Mouse (Mus musculus) neural tube, embryonic 11.5 days (tissue): Measurements from ENCODE around the gene Accs. TPM values are rescaled to one million over a fixed set of nuclear protein-coding genes. Genes with fewer than 3 reads are reported as not detected.

Experiments used
- ATAC-seq: fragments of 200-750 bp; cut with Nextera tagmentation; 2 replicates; pipeline ENCODE4 v1.8.0; 2017; ENCODE audit warnings: moderate number of reproducible peaks, mild to moderate bottlenecking, moderate TSS enrichment, moderate library complexity; ENCODE audit not compliant: insufficient read depth, low FRiP score, low TSS enrichment
- DNase-seq: peaks from one replicate; pipeline ENCODE4 v3.0.0-alpha.2; 2015; ENCODE audit warnings: low spot score
- H3K27ac ChIP-seq: fragments of 300-500 bp; sonication (generic); 2 replicates; pipeline ENCODE4 v1.5.1; 2014; ENCODE audit warnings: low read depth, mild to moderate bottlenecking, low read length
- H3K27me3 ChIP-seq: fragments of 300-500 bp; sonication (generic); 2 replicates; pipeline ENCODE4 v1.6.1; 2014; ENCODE audit warnings: mild to moderate bottlenecking, low read length, mixed read lengths; ENCODE audit not compliant: control insufficient read depth, insufficient read depth
- H3K36me3 ChIP-seq: fragments of 300-500 bp; sonication (generic); 2 replicates; pipeline ENCODE4 v1.6.1; 2014; ENCODE audit warnings: mild to moderate bottlenecking, low read length, moderate library complexity, mixed read lengths; ENCODE audit not compliant: control insufficient read depth, insufficient read depth
- H3K4me1 ChIP-seq: fragments of 300-500 bp; sonication (generic); 2 replicates; pipeline ENCODE4 v1.6.1; 2014; ENCODE audit warnings: low read length, mixed read lengths; ENCODE audit not compliant: control insufficient read depth, insufficient read depth
- H3K4me2 ChIP-seq: fragments of 300-500 bp; sonication (generic); 2 replicates; pipeline ENCODE4 v1.6.1; 2014; ENCODE audit warnings: low read depth, mild to moderate bottlenecking, moderate library complexity
- H3K4me3 ChIP-seq: fragments of 300-500 bp; sonication (generic); 2 replicates; pipeline ENCODE4 v1.5.1; 2014; ENCODE audit warnings: low read depth, low read length
- H3K9ac ChIP-seq: fragments of 300-500 bp; sonication (generic); 2 replicates; pipeline ENCODE4 v1.6.1; 2014; ENCODE audit warnings: mild to moderate bottlenecking, low read length
- H3K9me3 ChIP-seq: fragments of 300-500 bp; sonication (generic); 2 replicates; pipeline ENCODE4 v1.6.1; 2016; ENCODE audit warnings: low read length; ENCODE audit not compliant: control insufficient read depth
- WGBS: fragments of 180-500 bp; shearing (Covaris S2); extraction: QIAGEN DNeasy Blood & Tissue Kit; methylation state at CpG from one replicate; pipeline ENCODE4 v1.1.7; 2014; 5-methylcytosine and 5-hydroxymethylcytosine counted together
- polyA plus RNA-seq: library from polyadenylated mRNA; unstranded; fragments of >200 nt; fragmentation: Nextera tagmentation; extraction: Ambion mirVana; gene quantifications from 2 replicates; pipeline ENCODE4 v1.2.1, GENCODE M21; 2014

Gene Accs
- polyA plus RNA-seq, 1 experiment from 2014 or later, result 7.8 TPM

GRCm38 (mm10) chr2:93871411-93871925 lies 21.7 kb upstream of the Accs start:
- DNase-seq (no peak), ATAC-seq (no peak)
- Histone ChIP-seq H3K4me1 (peaks cover 4% of the 10 kb centered on the region; the same call in 1 of the 2 replicates), H3K4me2 (no peak overlapping the region), H3K36me3 (no peaks in the 10 kb centered on the region), H3K27me3 (no peaks in the 10 kb centered on the region), H3K9me3 (no peaks in the 10 kb centered on the region), H3K27ac (no peak overlapping the region), H3K4me3 (no peak overlapping the region), H3K9ac (no peak overlapping the region)
- WGBS, result 87% methylated on average over 4 of the region's 4 CpGs

GRCm38 (mm10) chr2:93870842-93871241 lies 21.1 kb upstream of the Accs start:
- Histone ChIP-seq H3K27ac (no peak overlapping the region), H3K4me3 (no peak overlapping the region), H3K9me3 (no peaks in the 10 kb centered on the region), H3K27me3 (no peaks in the 10 kb centered on the region), H3K4me1 (peaks cover 4% of the 10 kb centered on the region; the same call in 1 of the 2 replicates), H3K9ac (no peak overlapping the region), H3K36me3 (no peaks in the 10 kb centered on the region), H3K4me2 (no peak overlapping the region)
- DNase-seq, result peak; percentile 71
- WGBS, result 43% methylated on average over 4 of the region's 4 CpGs
- ATAC-seq, result peak; percentile 70; the same call in 1 of the 2 replicates

- Histone ChIP-seq H3K9ac (no peak within 1 kb of the TSS), H3K4me1 (peaks cover 4% of the 10 kb centered on the region; the same call in 1 of the 2 replicates), H3K36me3 (no peaks in the 10 kb centered on the region), H3K4me3 (no peak within 1 kb of the TSS), H3K4me2 (no peak within 1 kb of the TSS), H3K9me3 (no peaks in the 10 kb centered on the region), H3K27ac (no peak within 1 kb of the TSS), H3K27me3 (no peaks in the 10 kb centered on the region)
- 68% methylated on average over 7 of the region's 7 CpGs for WGBS
- no peak for DNase-seq
- ATAC-seq, result no peak
Measured at GRCm38 (mm10) chr2:93869107-93869600, 19.4 kb upstream of the Accs start, which contains the start of gene Accsl. TSS of gene Accsl (minus strand) at chr2:93869157.

GRCm38 (mm10) chr2:93868566-93868965 lies 18.8 kb upstream of the Accs start:
- no peak overlapping the region for H3K4me3 ChIP-seq
- H3K4me2 ChIP-seq, result no peak overlapping the region
- H3K4me1 ChIP-seq, result peaks cover 2% of the 10 kb centered on the region; the same call in 1 of the 2 replicates
- ATAC-seq, result no peak
- H3K9ac ChIP-seq, result no peak overlapping the region
- H3K27me3 ChIP-seq, result no peaks in the 10 kb centered on the region
- H3K9me3 ChIP-seq, result no peaks in the 10 kb centered on the region
- DNase-seq, result no peak
- WGBS, result 86% methylated on average over 11 of the region's 11 CpGs
- H3K27ac ChIP-seq, result no peak overlapping the region
- no peaks in the 10 kb centered on the region for H3K36me3 ChIP-seq

- Histone ChIP-seq H3K27me3 (no peaks in the 10 kb centered on the region), H3K4me3 (no peak overlapping the region), H3K36me3 (no peaks in the 10 kb centered on the region), H3K27ac (no peak overlapping the region), H3K9ac (no peak overlapping the region), H3K9me3 (no peaks in the 10 kb centered on the region), H3K4me1 (no peaks in the 10 kb centered on the region), H3K4me2 (no peak overlapping the region)
- ATAC-seq, result no peak
- no peak for DNase-seq
- 66% methylated on average over 4 of the region's 4 CpGs for WGBS
Measured at GRCm38 (mm10) chr2:93863229-93863628, 13.5 kb upstream of the Accs start.

GRCm38 (mm10) chr2:93858845-93859244 lies 9.1 kb upstream of the Accs start:
- H3K4me3 ChIP-seq, result no peak overlapping the region
- no peak overlapping the region for H3K9ac ChIP-seq
- no peak overlapping the region for H3K27ac ChIP-seq
- no peak overlapping the region for H3K4me2 ChIP-seq
- H3K27me3 ChIP-seq, result no peaks in the 10 kb centered on the region
- no peaks in the 10 kb centered on the region for H3K36me3 ChIP-seq
- DNase-seq (no peak), ATAC-seq (no peak)
- no peaks in the 10 kb centered on the region for H3K4me1 ChIP-seq
- WGBS, result 74% methylated on average over 12 of the region's 12 CpGs
- H3K9me3 ChIP-seq, result no peaks in the 10 kb centered on the region

GRCm38 (mm10) chr2:93851303-93851702 lies 1.6 kb upstream of the Accs start:
- peaks cover 5% of the 10 kb centered on the region; the same call in 1 of the 2 replicates for H3K4me1 ChIP-seq
- no peak overlapping the region for H3K4me2 ChIP-seq
- no peak overlapping the region for H3K4me3 ChIP-seq
- no peaks in the 10 kb centered on the region for H3K36me3 ChIP-seq
- DNase-seq (no peak), ATAC-seq (no peak)
- H3K27ac ChIP-seq, result no peak overlapping the region
- no peak overlapping the region for H3K9ac ChIP-seq
- WGBS, result 94% methylated on average over 1 of the region's 1 CpGs
- no peaks in the 10 kb centered on the region for H3K27me3 ChIP-seq
- no peaks in the 10 kb centered on the region for H3K9me3 ChIP-seq

- no peak overlapping the region for H3K4me3 ChIP-seq
- peak overlapping the region; percentile 72 for H3K4me2 ChIP-seq
- 54% methylated on average over 13 of the region's 13 CpGs for WGBS
- ATAC-seq (no peak), DNase-seq (no peak)
- H3K9me3 ChIP-seq, result no peaks in the 10 kb centered on the region
- no peak overlapping the region for H3K9ac ChIP-seq
- H3K4me1 ChIP-seq, result peaks cover 5% of the 10 kb centered on the region; the same call in 1 of the 2 replicates
- H3K27ac ChIP-seq, result no peak overlapping the region
- no peaks in the 10 kb centered on the region for H3K36me3 ChIP-seq
- no peaks in the 10 kb centered on the region for H3K27me3 ChIP-seq
Measured at GRCm38 (mm10) chr2:93850317-93850944, 688 bp upstream of the Accs start.

GRCm38 (mm10) chr2:93841349-93841748 lies 8.4 kb downstream of the Accs start:
- ATAC-seq (no peak), DNase-seq (no peak)
- Histone ChIP-seq H3K27me3 (no peaks in the 10 kb centered on the region), H3K36me3 (peaks cover 6% of the 10 kb centered on the region), H3K27ac (no peak overlapping the region), H3K4me2 (no peak overlapping the region), H3K9ac (no peak overlapping the region), H3K9me3 (no peaks in the 10 kb centered on the region), H3K4me1 (no peaks in the 10 kb centered on the region), H3K4me3 (no peak overlapping the region)
- WGBS, result 95% methylated on average over 3 of the region's 3 CpGs
